Mouse (Mus musculus) embryonic facial prominence, embryonic 10.5 days (tissue): ENCODE results near the gene Gipr. TPM values are rescaled to one million over a fixed set of nuclear protein-coding genes. Genes with fewer than 3 reads are reported as not detected.

Experiments
- DNase-seq: peaks from one replicate; pipeline ENCODE4 v3.0.0-alpha.2; 2017; ENCODE audit warnings: low spot score
- H3K27ac ChIP-seq: fragments of 300-500 bp; sonication (generic); replicated peaks from 2 replicates; pipeline ENCODE4 v1.5.1; 2016; ENCODE audit warnings: mild to moderate bottlenecking
- H3K27me3 ChIP-seq: fragments of 300-500 bp; sonication (generic); replicated peaks from 2 replicates; pipeline ENCODE4 v1.6.1; 2016; ENCODE audit warnings: low read depth, mild to moderate bottlenecking; ENCODE audit not compliant: poor library complexity, severe bottlenecking
- H3K36me3 ChIP-seq: fragments of 300-500 bp; sonication (generic); replicated peaks from 2 replicates; pipeline ENCODE4 v1.6.1; 2016; ENCODE audit warnings: mild to moderate bottlenecking, moderate library complexity
- H3K4me1 ChIP-seq: fragments of 300-500 bp; sonication (generic); 2 replicates; pipeline ENCODE4 v1.6.1; 2016
- H3K4me3 ChIP-seq: fragments of 300-500 bp; sonication (generic); 2 replicates; pipeline ENCODE4 v1.5.1; 2016; ENCODE audit warnings: mild to moderate bottlenecking, moderate library complexity
- H3K9me3 ChIP-seq: fragments of 300-500 bp; sonication (generic); 2 replicates; pipeline ENCODE4 v1.6.1; 2016; ENCODE audit warnings: mild to moderate bottlenecking
- WGBS: fragments of 180-500 bp; shearing (Covaris S2); methylation state at CpG from one replicate; pipeline ENCODE4 v1.1.7; 2016; 5-methylcytosine and 5-hydroxymethylcytosine counted together
- polyA plus RNA-seq: library from polyadenylated mRNA; unstranded; fragments of >200 nt; fragmentation: Nextera tagmentation; extraction: Ambion mirVana; gene quantifications from 2 replicates; pipeline ENCODE4 v1.2.1, GENCODE M21; 2016

Gipr gene
- polyA plus RNA-seq, 1 experiment from 2014 or later: 1.4 TPM

DNA sequence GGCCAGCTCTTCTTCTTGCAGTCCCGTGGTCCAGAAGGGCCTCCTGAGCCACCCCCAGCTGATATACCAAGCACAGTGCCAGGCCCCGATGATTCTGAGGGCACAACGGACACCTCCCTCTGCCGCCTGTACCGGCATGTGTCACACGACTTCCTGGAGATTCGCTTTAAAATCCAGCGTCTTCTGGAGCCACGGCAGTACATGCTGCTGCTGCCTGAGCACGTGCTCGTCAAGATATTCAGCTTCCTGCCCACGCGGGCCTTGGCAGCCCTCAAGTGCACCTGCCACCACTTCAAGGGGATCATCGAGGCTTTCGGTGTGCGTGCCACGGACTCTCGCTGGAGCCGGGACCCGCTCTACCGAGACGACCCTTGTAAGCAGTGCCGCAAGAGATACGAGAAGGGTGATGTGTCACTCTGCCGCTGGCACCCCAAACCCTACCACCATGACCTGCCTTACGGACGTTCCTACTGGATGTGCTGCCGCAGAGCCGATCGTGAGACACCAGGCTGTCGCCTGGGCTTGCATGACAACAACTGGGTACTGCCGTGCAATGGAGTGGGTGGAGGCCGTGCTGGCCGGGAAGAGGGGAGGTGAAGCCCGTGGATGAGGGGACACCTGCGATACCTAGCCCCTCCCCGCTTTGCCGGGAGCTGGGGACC is 29.1 kb downstream of the Gipr start:
- Histone ChIP-seq H3K9me3 (no peaks in the 10 kb centered on the region), H3K27me3 (no peaks in the 10 kb centered on the region), H3K4me1 (peaks cover 3% of the 10 kb centered on the region), H3K36me3 (peaks cover 80% of the 10 kb centered on the region), H3K4me3 (0 out of 2 replicates have a peak overlapping the region, but pooled peaks have one; percentile 5), H3K27ac (no peak overlapping the region)
- WGBS: 94% methylated on average over 38 of the region's 38 CpGs
- no peak for DNase-seq

DNA sequence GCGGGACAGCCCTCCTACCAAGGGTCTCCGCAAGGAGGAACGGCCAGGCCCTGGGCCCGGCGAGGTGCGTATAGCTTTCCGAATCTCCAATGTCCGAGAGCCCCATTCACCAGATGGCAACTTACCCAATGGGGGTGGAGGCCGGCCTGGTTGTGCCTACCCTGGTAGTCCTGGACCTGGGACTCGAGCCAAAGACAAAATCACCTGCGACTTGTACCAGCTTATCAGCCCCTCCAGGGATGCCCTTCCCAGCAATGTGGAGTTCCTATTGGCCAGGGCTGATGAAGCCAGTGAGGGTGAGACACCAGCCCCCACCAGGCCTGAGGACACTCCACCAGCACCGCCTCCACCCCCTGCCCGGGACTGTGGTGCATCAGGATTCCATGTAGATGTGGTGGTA is 29.8 kb downstream of the Gipr start:
- no peaks in the 10 kb centered on the region for H3K27me3 ChIP-seq
- WGBS: 95% methylated on average over 13 of the region's 13 CpGs
- no peak overlapping the region for H3K27ac ChIP-seq
- H3K4me1 ChIP-seq: peaks cover 7% of the 10 kb centered on the region
- peaks cover 76% of the 10 kb centered on the region for H3K36me3 ChIP-seq
- no peaks in the 10 kb centered on the region for H3K9me3 ChIP-seq
- DNase-seq: no peak
- H3K4me3 ChIP-seq: no peak overlapping the region

DNA sequence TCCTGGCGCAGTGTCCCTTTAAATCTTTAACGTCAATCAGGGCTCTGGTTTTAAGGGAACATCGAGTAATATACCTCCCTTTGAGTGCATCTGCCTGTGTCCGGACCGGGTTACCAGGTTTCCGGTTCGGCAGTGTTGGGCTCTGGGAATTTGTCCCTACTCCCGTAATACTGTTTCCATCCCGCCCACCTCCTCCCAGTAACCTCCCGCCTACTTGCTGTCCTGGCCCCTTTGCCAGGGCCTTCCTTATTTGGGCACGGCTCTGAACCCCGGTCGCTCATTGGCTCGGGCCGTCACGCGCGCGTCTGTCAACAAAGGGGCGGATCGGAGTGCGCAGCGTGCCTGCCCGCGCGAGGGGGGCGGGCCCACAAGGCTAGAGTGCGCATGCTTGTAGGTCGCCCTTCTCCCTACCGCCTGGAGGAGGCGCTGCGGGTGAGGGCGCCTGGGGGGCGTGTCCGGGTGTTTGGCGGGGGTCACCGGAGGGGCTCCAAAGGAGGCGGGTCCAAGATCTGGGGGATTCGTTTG is 34.5 kb downstream of the Gipr start:
- peaks cover 52% of the 10 kb centered on the region for H3K36me3 ChIP-seq
- H3K4me1 ChIP-seq: peaks cover 17% of the 10 kb centered on the region
- under 1% methylated on average over 39 of the region's 39 CpGs for WGBS
- peak; percentile 99 for DNase-seq
- H3K27ac ChIP-seq: peak overlapping the region; percentile 87
- H3K4me3 ChIP-seq: peak overlapping the region; percentile 58
- H3K9me3 ChIP-seq: no peaks in the 10 kb centered on the region
- no peaks in the 10 kb centered on the region for H3K27me3 ChIP-seq

DNA sequence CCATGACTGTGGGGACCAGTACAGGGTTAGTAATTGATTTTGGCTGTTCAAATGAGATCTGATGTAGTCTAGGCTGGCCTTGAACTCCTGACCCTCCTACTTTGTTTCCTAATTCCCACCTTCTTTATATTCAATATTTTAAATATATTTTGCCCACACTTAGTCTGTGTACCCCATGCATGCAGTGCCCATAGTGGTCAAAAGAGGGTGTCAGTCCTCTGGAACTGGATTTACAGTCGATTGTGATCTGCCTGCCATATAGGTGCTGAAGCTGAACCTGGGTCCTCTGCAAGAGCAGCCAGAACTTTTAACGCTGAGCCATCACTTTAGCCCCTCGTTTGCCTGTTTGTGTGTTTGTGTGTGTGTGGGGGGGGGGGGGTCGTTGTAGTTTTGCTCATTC is 35.3 kb downstream of the Gipr start:
- Histone ChIP-seq H3K36me3 (peaks cover 49% of the 10 kb centered on the region), H3K9me3 (no peaks in the 10 kb centered on the region), H3K27ac (peak overlapping the region; percentile 87), H3K4me1 (peaks cover 17% of the 10 kb centered on the region), H3K27me3 (no peaks in the 10 kb centered on the region), H3K4me3 (peak overlapping the region; percentile 58)
- WGBS: 29% methylated on average over 4 of the region's 4 CpGs
- no peak for DNase-seq

DNA sequence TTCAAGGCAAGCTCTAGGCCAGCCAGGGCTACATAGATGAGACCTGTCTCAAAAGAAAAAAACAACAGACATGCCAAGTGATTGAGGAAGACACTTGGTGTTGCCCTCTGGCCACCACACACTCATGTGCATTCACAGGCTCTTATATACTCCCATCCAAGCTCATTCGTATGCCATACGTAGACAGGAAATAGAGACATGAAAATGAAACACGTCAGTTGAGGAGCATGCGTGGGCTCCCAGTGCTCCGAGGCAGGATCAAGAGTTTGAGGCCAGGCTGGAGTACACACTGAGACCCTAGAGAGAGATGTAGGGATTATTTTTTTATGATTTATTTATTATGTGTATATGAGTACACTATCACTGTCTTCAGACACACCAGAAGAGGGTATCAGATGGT is 36.5 kb downstream of the Gipr start:
- no peak for DNase-seq
- Histone ChIP-seq H3K4me1 (peaks cover 22% of the 10 kb centered on the region), H3K36me3 (peaks cover 36% of the 10 kb centered on the region), H3K27ac (no peak overlapping the region), H3K27me3 (no peaks in the 10 kb centered on the region), H3K9me3 (no peaks in the 10 kb centered on the region), H3K4me3 (no peak overlapping the region)
- 97% methylated on average over 5 of the region's 5 CpGs for WGBS

DNA sequence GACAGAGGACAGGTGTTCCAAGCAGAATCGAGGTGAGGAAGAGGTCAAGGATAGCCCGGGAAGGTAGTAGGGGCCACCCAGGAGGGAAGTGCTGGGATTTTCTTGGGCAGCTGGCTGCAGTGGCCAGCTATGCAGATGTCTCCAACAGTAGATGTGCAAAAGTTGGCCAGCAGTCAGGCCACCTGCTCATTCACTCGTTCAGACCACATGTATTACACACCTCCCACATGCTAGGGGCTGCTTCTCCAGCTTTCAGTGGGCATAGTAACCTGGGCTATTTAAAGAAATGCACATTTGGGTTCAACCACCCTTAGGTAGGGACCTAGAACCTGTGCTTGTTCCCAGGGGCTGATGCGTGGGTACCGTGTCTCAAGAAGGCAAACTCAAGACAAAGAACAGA is 38.2 kb downstream of the Gipr start:
- peaks cover 22% of the 10 kb centered on the region for H3K4me1 ChIP-seq
- no peak overlapping the region for H3K27ac ChIP-seq
- H3K4me3 ChIP-seq: no peak overlapping the region
- WGBS: 91% methylated on average over 5 of the region's 5 CpGs
- no peaks in the 10 kb centered on the region for H3K9me3 ChIP-seq
- peaks cover 28% of the 10 kb centered on the region for H3K36me3 ChIP-seq
- H3K27me3 ChIP-seq: no peaks in the 10 kb centered on the region
- no peak for DNase-seq

DNA sequence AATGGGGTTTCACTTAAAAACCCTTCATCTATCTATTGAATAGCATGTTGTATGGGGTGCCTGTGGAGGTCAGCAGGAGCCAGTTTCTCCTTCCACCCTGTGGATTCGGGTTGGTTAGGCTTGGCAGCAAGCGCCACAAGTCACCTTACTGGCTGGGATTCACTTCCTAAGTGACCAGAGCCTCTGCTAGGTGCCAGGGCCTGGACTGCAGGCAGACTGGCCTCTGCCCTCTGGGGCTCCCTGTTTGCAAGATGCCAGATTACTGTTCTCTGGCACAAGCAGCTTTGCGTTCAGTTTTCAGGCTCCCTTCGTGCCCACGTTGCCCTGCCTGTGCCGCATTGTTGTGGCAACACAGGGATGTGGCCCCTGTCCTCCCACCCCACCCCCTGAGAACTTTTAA is 41.2 kb downstream of the Gipr start:
- 91% methylated on average over 6 of the region's 6 CpGs for WGBS
- peaks cover 18% of the 10 kb centered on the region for H3K4me1 ChIP-seq
- no peaks in the 10 kb centered on the region for H3K27me3 ChIP-seq
- H3K27ac ChIP-seq: no peak overlapping the region
- no peak overlapping the region for H3K4me3 ChIP-seq
- no peaks in the 10 kb centered on the region for H3K9me3 ChIP-seq
- H3K36me3 ChIP-seq: peaks cover 33% of the 10 kb centered on the region
- no peak for DNase-seq

DNA sequence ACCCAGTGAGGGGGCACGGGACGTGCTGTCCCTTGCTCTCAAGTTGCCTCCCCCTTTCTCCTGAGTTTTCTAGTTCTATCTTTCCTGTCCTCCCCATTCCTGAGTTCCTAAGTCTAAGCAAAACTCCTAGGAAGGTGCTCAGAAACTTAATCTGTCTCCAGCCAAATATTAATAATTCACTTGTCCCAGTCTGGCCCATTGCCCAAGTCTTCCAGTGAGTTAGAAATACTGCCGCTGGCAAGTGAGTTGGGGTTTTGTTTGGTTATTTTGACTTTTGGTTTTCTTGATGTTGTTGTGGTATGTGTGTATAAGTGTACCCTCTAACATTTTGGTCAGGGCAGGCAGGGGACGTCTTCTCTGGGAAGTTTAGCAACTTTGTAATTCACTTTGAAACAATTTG is 44.2 kb downstream of the Gipr start:
- Histone ChIP-seq H3K4me1 (peaks cover 24% of the 10 kb centered on the region), H3K27ac (no peak overlapping the region), H3K9me3 (peaks cover 11% of the 10 kb centered on the region), H3K27me3 (peaks cover 12% of the 10 kb centered on the region), H3K36me3 (peaks cover 13% of the 10 kb centered on the region), H3K4me3 (no peak overlapping the region)
- 94% methylated on average over 4 of the region's 4 CpGs for WGBS
- no peak for DNase-seq

DNA sequence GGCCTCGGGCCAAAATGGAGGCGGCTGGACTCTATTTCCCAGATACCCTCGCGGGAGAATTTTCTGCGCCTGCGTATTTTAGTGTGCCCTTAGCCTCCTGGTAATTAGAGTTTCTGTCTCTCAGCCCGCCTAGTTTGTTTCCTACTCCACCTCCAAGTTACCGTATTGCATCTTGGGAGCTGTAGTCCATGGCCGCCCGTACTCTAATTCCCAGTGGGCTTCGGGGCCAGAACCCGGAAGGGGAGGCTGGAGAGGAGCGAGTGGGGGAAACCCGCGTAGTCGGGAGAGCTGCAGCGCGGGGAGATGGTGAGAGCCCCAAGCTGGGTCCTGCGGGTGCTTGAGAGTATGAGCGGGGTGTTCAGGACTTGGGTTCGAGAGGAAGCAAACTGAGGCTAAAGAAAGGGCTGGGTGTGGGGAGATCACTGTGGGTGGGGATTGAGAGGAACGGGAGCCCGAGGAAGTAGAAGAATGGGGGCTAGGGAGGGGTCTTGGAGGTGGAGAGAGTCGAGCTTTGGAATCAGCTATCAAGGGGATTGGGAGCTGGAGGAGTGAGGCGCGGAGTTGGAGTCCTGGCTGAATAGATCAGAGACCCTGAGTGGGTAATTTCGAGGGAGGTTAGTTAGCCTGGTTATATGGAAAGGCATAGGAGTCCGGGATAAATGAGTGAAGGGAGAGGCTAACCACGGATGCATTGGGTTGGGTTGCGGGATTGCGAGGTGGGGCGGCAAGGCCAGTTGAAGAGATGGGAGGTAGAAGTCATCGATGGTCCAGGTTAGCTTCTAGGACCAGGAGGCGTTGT is 46.1 kb downstream of the Gipr start, which contains the start of gene Fbxo46:
TSS of gene Fbxo46 (plus strand) at position 229 of the 799 bp plus-strand sequence.
- Histone ChIP-seq H3K4me3 (peak within 1 kb of the TSS; percentile 73), H3K4me1 (peaks cover 22% of the 10 kb centered on the region), H3K27ac (peak within 1 kb of the TSS; percentile 85), H3K9me3 (peaks cover 13% of the 10 kb centered on the region), H3K36me3 (peaks cover 9% of the 10 kb centered on the region), H3K27me3 (peaks cover 12% of the 10 kb centered on the region)
- peak; percentile 92 for DNase-seq
- WGBS: 4% methylated on average over 34 of the region's 34 CpGs

DNA sequence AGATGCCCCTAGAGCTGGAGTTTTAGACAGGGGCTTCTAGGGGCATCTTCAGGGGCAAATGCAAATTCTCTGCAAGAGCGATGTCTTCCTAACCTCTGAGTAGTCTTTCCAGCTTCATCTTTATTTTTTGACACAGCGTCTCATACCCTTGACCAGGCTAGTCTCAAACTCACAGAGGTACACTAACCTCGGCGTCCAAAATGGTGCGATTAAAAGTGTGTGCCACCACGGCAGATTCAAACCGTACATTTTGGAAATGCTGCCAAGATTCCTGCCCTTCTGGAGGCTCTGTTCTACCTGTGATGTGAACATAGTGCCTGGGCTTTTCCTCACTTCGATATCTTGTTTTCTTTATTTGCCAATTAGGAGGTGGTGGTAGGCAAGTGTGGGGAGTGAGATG is 46.8 kb downstream of the Gipr start:
- WGBS: 93% methylated on average over 8 of the region's 8 CpGs
- peaks cover 9% of the 10 kb centered on the region for H3K36me3 ChIP-seq
- peaks cover 19% of the 10 kb centered on the region for H3K4me1 ChIP-seq
- peak overlapping the region; percentile 73; the same call in 1 of the 2 replicates for H3K4me3 ChIP-seq
- peaks cover 13% of the 10 kb centered on the region for H3K9me3 ChIP-seq
- no peak overlapping the region for H3K27ac ChIP-seq
- DNase-seq: no peak
- peaks cover 12% of the 10 kb centered on the region for H3K27me3 ChIP-seq

DNA sequence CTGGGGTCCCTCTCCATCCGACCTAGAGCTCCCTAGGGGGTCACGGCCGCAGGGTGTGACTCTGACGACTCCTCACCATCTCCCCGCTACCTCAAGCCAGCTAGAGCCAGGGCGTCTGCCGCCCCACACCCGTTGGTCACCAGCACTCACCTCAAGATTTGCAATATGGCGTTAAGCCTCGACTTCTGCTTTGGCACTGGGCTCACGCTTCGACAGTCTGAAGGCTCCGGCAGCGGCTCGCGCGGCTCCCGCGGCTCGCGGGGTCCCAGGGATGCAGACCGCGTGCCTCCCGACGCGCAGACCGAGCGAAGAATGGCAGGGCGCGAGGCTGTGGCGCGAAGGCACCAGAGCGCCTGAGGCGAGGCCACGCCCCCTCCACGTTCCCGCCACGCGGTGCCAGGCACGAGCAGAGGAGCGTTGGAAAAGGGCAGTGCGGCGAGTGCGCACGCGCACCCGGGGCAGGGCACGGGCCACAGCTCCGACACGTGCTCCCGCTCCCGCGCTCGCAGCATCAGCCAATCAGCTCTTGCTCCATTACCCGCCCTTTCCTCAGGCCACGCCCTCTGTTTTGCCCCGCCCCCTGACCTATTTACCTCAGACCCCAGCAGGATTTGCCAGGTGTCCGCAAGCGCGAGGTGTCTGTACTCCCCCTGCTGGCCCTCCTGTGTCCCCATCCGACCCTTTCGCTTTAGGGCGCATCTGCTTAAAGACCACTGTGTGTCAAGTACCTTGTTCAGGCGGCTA is 47.7 kb downstream of the Gipr start, which contains the start of gene Gm4969:
TSS of gene Gm4969 (minus strand) at position 341 of the 744 bp plus-strand sequence.
- H3K4me1 ChIP-seq: peaks cover 19% of the 10 kb centered on the region
- H3K27me3 ChIP-seq: peaks cover 12% of the 10 kb centered on the region
- peak within 1 kb of the TSS; percentile 46 for H3K4me3 ChIP-seq
- H3K9me3 ChIP-seq: peaks cover 13% of the 10 kb centered on the region
- peak; percentile 83 for DNase-seq
- H3K27ac ChIP-seq: peak within 1 kb of the TSS; percentile 65
- peaks cover 9% of the 10 kb centered on the region for H3K36me3 ChIP-seq
- whole genome bisulfite sequencing: 19% methylated on average over 64 of the region's 64 CpGs

DNA sequence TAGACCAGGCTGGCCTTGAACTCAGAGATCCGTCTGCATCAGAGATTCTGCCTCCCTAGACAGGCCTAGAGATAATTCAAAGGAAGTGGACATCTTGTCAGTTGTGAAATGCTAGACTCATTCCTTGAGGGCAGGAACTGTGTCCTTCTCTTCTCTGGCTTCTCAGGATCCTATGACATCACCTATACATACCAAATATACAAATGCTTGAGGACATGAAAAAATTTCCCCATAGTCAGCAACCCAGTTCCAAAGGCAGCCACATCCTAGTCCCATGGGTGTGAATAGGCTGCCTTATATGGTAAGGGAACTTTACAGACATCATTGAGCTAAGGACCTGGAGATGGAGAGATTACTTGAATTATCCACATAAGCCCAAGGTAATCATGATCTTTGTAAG is 56.4 kb downstream of the Gipr start:
- WGBS: 80% methylated on average over 1 of the region's 1 CpGs
- no peak overlapping the region for H3K27ac ChIP-seq
- H3K27me3 ChIP-seq: no peaks in the 10 kb centered on the region
- 0 out of 2 replicates have a peak, but pooled peaks cover 2% of the 10 kb centered on the region for H3K4me1 ChIP-seq
- no peak overlapping the region for H3K4me3 ChIP-seq
- DNase-seq: no peak
- no peaks in the 10 kb centered on the region for H3K9me3 ChIP-seq
- no peaks in the 10 kb centered on the region for H3K36me3 ChIP-seq
